Mouse (Mus musculus) hindbrain, embryonic 11.5 days (tissue): Measurements from ENCODE around the gene Adgrf1. TPM values are rescaled to one million over a fixed set of nuclear protein-coding genes. Genes with fewer than 3 reads are reported as not detected.
A peak's percentile ranks its signal among the peaks of the same experiment; 100 is the strongest.

Experiments
- ATAC-seq: fragments of 200-750 bp; cut with Nextera tagmentation; 2 replicates; pipeline ENCODE4 v1.8.0; 2017; ENCODE audit warnings: mild to moderate bottlenecking, moderate TSS enrichment, moderate library complexity; ENCODE audit not compliant: low FRiP score
- DNase-seq: peaks from one replicate; pipeline ENCODE4 v3.0.0-alpha.2; 2015; ENCODE audit warnings: low spot score
- H3K27ac ChIP-seq: fragments of 300-500 bp; sonication (generic); 2 replicates; pipeline ENCODE4 v1.5.1; 2014; ENCODE audit warnings: mild to moderate bottlenecking, low read depth, low read length
- H3K27me3 ChIP-seq: fragments of 300-500 bp; sonication (generic); 2 replicates; pipeline ENCODE4 v1.6.1; 2014; ENCODE audit warnings: mild to moderate bottlenecking, low read length, moderate library complexity, mixed read lengths; ENCODE audit not compliant: control insufficient read depth, insufficient read depth
- H3K36me3 ChIP-seq: fragments of 300-500 bp; sonication (generic); 2 replicates; pipeline ENCODE4 v1.6.1; 2014; ENCODE audit warnings: mild to moderate bottlenecking, low read length, moderate library complexity, mixed read lengths; ENCODE audit not compliant: control insufficient read depth, insufficient read depth
- H3K4me1 ChIP-seq: fragments of 300-500 bp; sonication (generic); replicated peaks from 2 replicates; pipeline ENCODE4 v1.6.1; 2014; ENCODE audit warnings: low read length, mixed read lengths; ENCODE audit not compliant: control insufficient read depth, insufficient read depth
- H3K4me2 ChIP-seq: fragments of 300-500 bp; sonication (generic); replicated peaks from 2 replicates; pipeline ENCODE4 v1.6.1; 2014; ENCODE audit warnings: mild to moderate bottlenecking, low read depth, low read length
- H3K4me3 ChIP-seq: fragments of 300-500 bp; sonication (generic); 2 replicates; pipeline ENCODE4 v1.5.1; 2014; ENCODE audit warnings: low read depth, low read length
- H3K9ac ChIP-seq: fragments of 300-500 bp; sonication (generic); 2 replicates; pipeline ENCODE4 v1.6.1; 2014; ENCODE audit warnings: low read depth, low read length
- H3K9me3 ChIP-seq: fragments of 300-500 bp; sonication (generic); 2 replicates; pipeline ENCODE4 v1.6.1; 2016; ENCODE audit warnings: low read length; ENCODE audit not compliant: control insufficient read depth
- WGBS: fragments of 180-500 bp; shearing (Covaris S2); extraction: QIAGEN DNeasy Blood & Tissue Kit; methylation state at CpG from one replicate; pipeline ENCODE4 v1.1.7; 2014; 5-methylcytosine and 5-hydroxymethylcytosine counted together
- polyA plus RNA-seq: library from polyadenylated mRNA; unstranded; fragments of >200 nt; fragmentation: Nextera tagmentation; extraction: Ambion mirVana; gene quantifications from 2 replicates; pipeline ENCODE4 v1.2.1, GENCODE M21; 2014

The Adgrf1 gene
- polyA plus RNA-seq, 1 experiment from 2014 or later: not detected

- 77% methylated on average over 5 of the region's 5 CpGs for WGBS
- Histone ChIP-seq H3K4me2 (no peak overlapping the region), H3K4me1 (no peaks in the 10 kb centered on the region), H3K36me3 (no peaks in the 10 kb centered on the region), H3K27ac (no peak overlapping the region), H3K9ac (no peak overlapping the region), H3K27me3 (no peaks in the 10 kb centered on the region), H3K4me3 (no peak overlapping the region), H3K9me3 (no peaks in the 10 kb centered on the region)
- DNase-seq (no peak), ATAC-seq (no peak)
Observed at GRCm38 (mm10) chr17:43282828-43283227, 12.7 kb downstream of the Adgrf1 start.

- H3K4me1 ChIP-seq: no peaks in the 10 kb centered on the region
- 97% methylated on average over 7 of the region's 7 CpGs for WGBS
- no peaks in the 10 kb centered on the region for H3K27me3 ChIP-seq
- H3K9ac ChIP-seq: no peak overlapping the region
- H3K9me3 ChIP-seq: no peaks in the 10 kb centered on the region
- ATAC-seq (no peak), DNase-seq (no peak)
- H3K27ac ChIP-seq: no peak overlapping the region
- no peak overlapping the region for H3K4me2 ChIP-seq
- no peak overlapping the region for H3K4me3 ChIP-seq
- no peaks in the 10 kb centered on the region for H3K36me3 ChIP-seq
Observed at GRCm38 (mm10) chr17:43299515-43299914, 29.4 kb downstream of the Adgrf1 start.

GRCm38 (mm10) chr17:43325986-43326671 lies 56.0 kb downstream of the Adgrf1 start:
- H3K9me3 ChIP-seq: no peaks in the 10 kb centered on the region
- DNase-seq: no peak
- no peak overlapping the region for H3K4me3 ChIP-seq
- ATAC-seq: peak; percentile 44; the same call in 1 of the 2 replicates
- H3K9ac ChIP-seq: no peak overlapping the region
- H3K36me3 ChIP-seq: no peaks in the 10 kb centered on the region
- no peaks in the 10 kb centered on the region for H3K27me3 ChIP-seq
- H3K4me1 ChIP-seq: no peaks in the 10 kb centered on the region
- no peak overlapping the region for H3K4me2 ChIP-seq
- 45% methylated on average over 7 of the region's 7 CpGs for WGBS
- H3K27ac ChIP-seq: no peak overlapping the region

GRCm38 (mm10) chr17:43326726-43327700 lies 56.9 kb downstream of the Adgrf1 start:
- WGBS: 9% methylated on average over 29 of the region's 29 CpGs
- no peaks in the 10 kb centered on the region for H3K9me3 ChIP-seq
- peak overlapping the region; percentile 65 for H3K9ac ChIP-seq
- no peaks in the 10 kb centered on the region for H3K36me3 ChIP-seq
- DNase-seq (peak; percentile 82), ATAC-seq (peak; percentile 90)
- H3K4me3 ChIP-seq: peak overlapping the region; percentile 32
- peak overlapping the region; percentile 42; the same call in 1 of the 2 replicates for H3K27ac ChIP-seq
- no peaks in the 10 kb centered on the region for H3K27me3 ChIP-seq
- peak overlapping the region; percentile 55 for H3K4me2 ChIP-seq
- no peaks in the 10 kb centered on the region for H3K4me1 ChIP-seq

GRCm38 (mm10) chr17:43327810-43328209 lies 57.7 kb downstream of the Adgrf1 start:
- Histone ChIP-seq H3K9ac (no peak overlapping the region), H3K9me3 (no peaks in the 10 kb centered on the region), H3K36me3 (no peaks in the 10 kb centered on the region), H3K4me3 (no peak overlapping the region), H3K4me1 (no peaks in the 10 kb centered on the region), H3K4me2 (no peak overlapping the region), H3K27me3 (no peaks in the 10 kb centered on the region), H3K27ac (no peak overlapping the region)
- ATAC-seq (no peak), DNase-seq (no peak)
- WGBS: 77% methylated on average over 6 of the region's 6 CpGs

DNA sequence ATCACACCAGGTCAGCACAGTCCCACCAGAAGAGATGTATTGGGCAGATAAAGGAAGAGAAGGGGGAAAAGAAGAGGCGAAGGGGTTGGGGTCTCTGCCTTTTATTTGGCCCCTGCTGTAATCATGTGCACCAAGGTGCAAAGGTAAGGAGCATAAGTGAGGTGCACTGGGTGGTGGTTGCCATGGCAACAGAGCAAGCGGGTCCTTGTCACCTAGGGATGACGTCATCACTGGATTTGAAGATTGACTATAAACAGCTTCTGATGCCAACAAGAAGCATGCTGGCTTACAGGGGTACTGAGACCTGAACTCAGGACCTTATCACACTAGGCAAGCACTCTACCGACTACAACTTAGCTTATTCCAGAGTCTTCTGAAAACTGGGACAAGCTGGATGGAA lies 59.1 kb downstream of the Adgrf1 start:
- DNase-seq (no peak), ATAC-seq (no peak)
- H3K9ac ChIP-seq: no peak overlapping the region
- H3K27me3 ChIP-seq: no peaks in the 10 kb centered on the region
- H3K4me1 ChIP-seq: no peaks in the 10 kb centered on the region
- no peak overlapping the region for H3K27ac ChIP-seq
- H3K36me3 ChIP-seq: no peaks in the 10 kb centered on the region
- H3K9me3 ChIP-seq: no peaks in the 10 kb centered on the region
- no peak overlapping the region for H3K4me2 ChIP-seq
- WGBS: 87% methylated on average over 4 of the region's 4 CpGs
- H3K4me3 ChIP-seq: no peak overlapping the region

DNA sequence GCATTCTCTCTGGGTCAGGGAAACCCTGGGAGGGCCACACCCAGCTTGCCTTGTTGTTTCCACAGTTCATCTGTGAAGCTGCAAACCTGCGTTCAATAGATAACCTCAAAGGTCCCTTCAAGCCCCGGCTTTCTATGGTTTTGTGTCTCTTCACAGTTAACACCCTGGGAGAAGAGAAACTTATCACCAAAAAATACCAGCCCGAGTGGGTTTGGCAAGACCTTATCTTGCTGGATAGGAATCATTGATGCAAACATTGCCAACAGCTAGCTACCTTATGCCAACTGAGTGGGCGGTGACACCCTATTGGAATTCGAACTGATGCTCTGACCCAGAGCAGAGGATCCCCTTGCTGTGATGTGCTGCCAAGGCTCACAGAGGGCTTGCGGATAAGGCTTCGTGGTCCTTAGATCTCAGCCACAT lies 59.6 kb downstream of the Adgrf1 start:
- H3K4me3 ChIP-seq: no peak overlapping the region
- no peaks in the 10 kb centered on the region for H3K27me3 ChIP-seq
- ATAC-seq (no peak), DNase-seq (no peak)
- no peak overlapping the region for H3K4me2 ChIP-seq
- H3K27ac ChIP-seq: no peak overlapping the region
- H3K9me3 ChIP-seq: no peaks in the 10 kb centered on the region
- 84% methylated on average over 7 of the region's 7 CpGs for WGBS
- H3K36me3 ChIP-seq: no peaks in the 10 kb centered on the region
- H3K9ac ChIP-seq: no peak overlapping the region
- no peaks in the 10 kb centered on the region for H3K4me1 ChIP-seq

GRCm38 (mm10) chr17:43332686-43333085 lies 62.6 kb downstream of the Adgrf1 start:
- Histone ChIP-seq H3K27me3 (no peaks in the 10 kb centered on the region), H3K9me3 (no peaks in the 10 kb centered on the region), H3K9ac (no peak overlapping the region), H3K27ac (no peak overlapping the region), H3K4me1 (no peaks in the 10 kb centered on the region), H3K36me3 (no peaks in the 10 kb centered on the region), H3K4me2 (no peak overlapping the region), H3K4me3 (no peak overlapping the region)
- ATAC-seq (no peak), DNase-seq (no peak)
- WGBS: 52% methylated on average over 5 of the region's 5 CpGs
